Mouse (Mus musculus): ENCODE measurements at regions not wholly inside any gene's neighbourhood (a gene's known extent, or its start where the extent isn't known, plus 50 kb on each side); places are given as distances from the start of the nearest gene placed in this dataset.

- no peak for DNase-seq (ENCODE audit: low spot score)
These were observed 72.9 kb downstream of the Manea start for GRCm38 (mm10) chr4:26273754-26274153.

- no peak for DNase-seq (ENCODE audit: low spot score)
These were observed 87.3 kb downstream of the Manea start for GRCm38 (mm10) chr4:26259230-26260029.

- no peak for DNase-seq (ENCODE audit: low spot score)
These were observed 90.8 kb downstream of the Manea start for GRCm38 (mm10) chr4:26255889-26256288.

- peak; percentile 66 for DNase-seq (ENCODE audit: low spot score)
These were observed 98.5 kb downstream of the Manea start for GRCm38 (mm10) chr4:26247925-26248856.

- no peak for DNase-seq (ENCODE audit: low spot score)
These were observed 123.4 kb downstream of the Manea start for GRCm38 (mm10) chr4:26223267-26223666.

Data from urinary bladder, postnatal 25 days (tissue).